Mouse (Mus musculus) cortical plate, adult 2 months (tissue): ENCODE measurements around the gene Mt1.

Source experiments
- CTCF ChIP-seq: fragments of 200-500 bp; IDR thresholded peaks from 2 replicates; pipeline ENCODE4 v1.5.1; 2011; ENCODE audit warnings: mild to moderate bottlenecking, control low read depth, low read length; ENCODE audit not compliant: insufficient read depth; ENCODE audit errors: extremely low read depth
- POLR2A ChIP-seq: fragments of 200-500 bp; IDR thresholded peaks from 2 replicates; pipeline ENCODE4 v1.6.1; 2011; ENCODE audit warnings: mild to moderate bottlenecking, low read length, control low read depth; ENCODE audit not compliant: insufficient read depth; ENCODE audit errors: extremely low read depth

DNA sequence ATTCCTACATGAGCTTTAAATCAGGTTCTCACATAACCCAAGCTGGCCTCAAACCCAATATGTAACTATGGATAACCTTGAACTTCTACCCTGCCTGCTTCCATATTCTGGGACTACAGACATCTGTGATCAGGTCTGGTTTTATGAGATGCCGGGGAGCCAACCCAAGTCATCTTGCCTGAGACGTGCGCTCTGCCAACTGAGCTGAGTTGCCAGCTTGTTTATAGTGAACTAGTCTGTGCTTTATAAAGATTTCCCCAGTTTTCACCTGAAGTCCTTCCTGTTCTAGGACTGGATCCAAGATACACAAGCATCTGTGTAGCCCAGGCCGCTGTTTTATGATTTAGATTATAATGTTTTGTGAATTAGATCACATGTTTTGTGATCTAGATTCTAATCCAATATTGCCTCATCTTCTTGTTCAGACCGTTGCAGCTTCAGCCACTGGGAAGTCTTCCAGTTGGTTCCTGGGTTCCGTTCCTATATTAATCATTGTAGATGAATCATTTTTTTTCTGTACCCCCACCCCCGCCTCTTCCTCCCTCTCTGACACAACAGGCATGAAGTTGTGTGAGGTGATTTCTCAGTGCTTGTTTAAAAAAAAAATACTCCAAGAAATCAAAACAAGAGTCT is 15.8 kb downstream of the Mt1 start:
- TF ChIP-seq CTCF (no peak), POLR2A (no peak)
